Comparison of ENCODE assay signal across 25 mouse cellular contexts in genomic region chr3:37879056-37879455, GRCm38 (mm10).
DNase-seq lines count a peak whose midpoint lies in the region; ATAC-seq lines count a peak whose summit lies in the region.
"Had no signal": no experiment of that assay in that cellular context is flagged by ENCODE, and none has a peak within 500 bp of the region (broad histone marks: within the 10 kb centered on the region; RNA-seq: fewer than 3 reads in every experiment).

No protein-coding gene starts in this region.

- no peak for ATAC-seq in hindbrain, embryonic 13.5 days (ENCODE audit: low FRiP score)
- ATAC-seq in midbrain, embryonic 16.5 days = no peak
- ATAC-seq: activated CD4-positive, CD25-positive, alpha-beta regulatory T cell, adult 4 months; CD4-positive, CD25-positive, alpha-beta regulatory T cell, adult 4 months; forebrain, embryonic 13.5 days; forebrain, embryonic 15.5 days; forebrain, postnatal 0 days; Patski had no signal

- peak; percentile 62 for DNase-seq in embryo, embryonic 10 days (ENCODE audit: low spot score)
- DNase-seq in embryo, embryonic 10.5 days (ENCODE audit: low spot score) = no peak
- DNase-seq in hindbrain, embryonic 10.5 days (ENCODE audit: low spot score) = peak; percentile 28
- peak; percentile 28 for DNase-seq in midbrain, embryonic 10.5 days (ENCODE audit: low spot score)
- DNase-seq: adrenal gland, adult 8-10 months; adrenal gland, postnatal 14 days; adrenal gland, postnatal 36 days; B cell, adult 2 months; cerebellum, adult 11-12 months; cerebellum, adult 2 months; cerebellum, adult 9-10 months; cerebellum, postnatal 10 days; cerebellum, postnatal 25 days; forebrain, postnatal 0 days had no signal

- H3K27ac ChIP-seq in hindbrain, embryonic 10.5 days = no peak overlapping the region
- no peak overlapping the region for H3K27ac ChIP-seq in hindbrain, embryonic 13.5 days
- H3K27ac ChIP-seq in midbrain, embryonic 10.5 days (replicated peaks) = no peak overlapping the region
- no peak overlapping the region for H3K27ac ChIP-seq in midbrain, embryonic 16.5 days (ENCODE audit: low read length)
- H3K27ac ChIP-seq: embryonic facial prominence, embryonic 10.5 days; embryonic facial prominence, embryonic 12.5 days; forebrain, embryonic 13.5 days; forebrain, embryonic 15.5 days had no signal

- H3K4me2 ChIP-seq in hindbrain, embryonic 13.5 days = no peak overlapping the region
- H3K4me2 ChIP-seq in midbrain, embryonic 16.5 days (ENCODE audit: low read length) = no peak overlapping the region
- H3K4me2 ChIP-seq: embryonic facial prominence, embryonic 12.5 days; forebrain, embryonic 13.5 days; forebrain, embryonic 15.5 days had no signal

- no peaks in the 10 kb centered on the region for H3K36me3 ChIP-seq in hindbrain, embryonic 10.5 days
- no peaks in the 10 kb centered on the region for H3K36me3 ChIP-seq in hindbrain, embryonic 13.5 days
- no peaks in the 10 kb centered on the region for H3K36me3 ChIP-seq in midbrain, embryonic 10.5 days
- no peaks in the 10 kb centered on the region for H3K36me3 ChIP-seq in midbrain, embryonic 16.5 days (ENCODE audit: control insufficient read depth, insufficient read depth, low read length)
- H3K36me3 ChIP-seq: embryonic facial prominence, embryonic 10.5 days; embryonic facial prominence, embryonic 12.5 days; forebrain, embryonic 15.5 days; G1E had no signal

- no peaks in the 10 kb centered on the region for H3K9me3 ChIP-seq in hindbrain, embryonic 10.5 days
- no peaks in the 10 kb centered on the region for H3K9me3 ChIP-seq in hindbrain, embryonic 13.5 days
- no peaks in the 10 kb centered on the region for H3K9me3 ChIP-seq in midbrain, embryonic 10.5 days (replicated peaks)
- no peaks in the 10 kb centered on the region for H3K9me3 ChIP-seq in midbrain, embryonic 16.5 days (replicated peaks; ENCODE audit: control insufficient read depth, low read length, poor library complexity, severe bottlenecking)
- H3K9me3 ChIP-seq: embryonic facial prominence, embryonic 10.5 days; embryonic facial prominence, embryonic 12.5 days; forebrain, embryonic 13.5 days; forebrain, embryonic 15.5 days; G1E had no signal

- H3K4me1 ChIP-seq in hindbrain, embryonic 10.5 days (replicated peaks) = peaks cover 37% of the 10 kb centered on the region
- peaks cover 16% of the 10 kb centered on the region; the same call in 1 of the 2 replicates for H3K4me1 ChIP-seq in hindbrain, embryonic 13.5 days (replicated peaks)
- peaks cover 25% of the 10 kb centered on the region for H3K4me1 ChIP-seq in midbrain, embryonic 10.5 days
- peaks cover 3% of the 10 kb centered on the region; the same call in 1 of the 2 replicates for H3K4me1 ChIP-seq in midbrain, embryonic 16.5 days (ENCODE audit: control insufficient read depth, insufficient read depth, low read length)

- no peaks in the 10 kb centered on the region for H3K27me3 ChIP-seq in hindbrain, embryonic 10.5 days (ENCODE audit: insufficient read depth, poor library complexity, severe bottlenecking)
- H3K27me3 ChIP-seq in hindbrain, embryonic 13.5 days = 0 out of 2 replicates have a peak, but pooled peaks cover 5% of the 10 kb centered on the region
- H3K27me3 ChIP-seq in midbrain, embryonic 10.5 days (ENCODE audit: low read depth, poor library complexity, severe bottlenecking) = 0 out of 2 replicates have a peak, but pooled peaks cover 3% of the 10 kb centered on the region
- no peaks in the 10 kb centered on the region for H3K27me3 ChIP-seq in midbrain, embryonic 16.5 days (ENCODE audit: control insufficient read depth, insufficient read depth, low read depth, low read length)
- H3K27me3 ChIP-seq: CH12.LX; embryonic facial prominence, embryonic 12.5 days; forebrain, embryonic 13.5 days; forebrain, embryonic 15.5 days; Patski had no signal

- WGBS in hindbrain, embryonic 10.5 days = 53% methylated on average over 6 of the region's 6 CpGs
- 66% methylated on average over 6 of the region's 6 CpGs for whole genome bisulfite sequencing in hindbrain, embryonic 13.5 days
- WGBS in midbrain, embryonic 10.5 days = 56% methylated on average over 6 of the region's 6 CpGs
- WGBS in midbrain, embryonic 16.5 days = 54% methylated on average over 6 of the region's 6 CpGs

- H3K4me3 ChIP-seq in hindbrain, embryonic 10.5 days = no peak overlapping the region
- H3K4me3 ChIP-seq in hindbrain, embryonic 13.5 days = no peak overlapping the region
- no peak overlapping the region for H3K4me3 ChIP-seq in midbrain, embryonic 10.5 days
- H3K4me3 ChIP-seq in midbrain, embryonic 16.5 days (ENCODE audit: low read depth, low read length) = no peak overlapping the region
- H3K4me3 ChIP-seq: embryonic facial prominence, embryonic 10.5 days; embryonic facial prominence, embryonic 12.5 days; forebrain, embryonic 13.5 days; forebrain, embryonic 15.5 days had no signal

- H3K9ac ChIP-seq in hindbrain, embryonic 13.5 days = no peak overlapping the region
- H3K9ac ChIP-seq in midbrain, embryonic 16.5 days (ENCODE audit: low read depth, low read length) = no peak overlapping the region
- H3K9ac ChIP-seq: embryonic facial prominence, embryonic 12.5 days; forebrain, embryonic 13.5 days; forebrain, embryonic 15.5 days; forebrain, postnatal 0 days had no signal
